Mouse (Mus musculus): Measurements from ENCODE around the gene Nsmce3. TPM values are rescaled to one million over a fixed set of nuclear protein-coding genes. Genes with fewer than 3 reads are reported as not detected.

Gene Nsmce3
- total and polyA plus RNA-seq, 3 experiments: 2.6 to 3.0 (median 2.9) TPM

GRCm38 (mm10) chr7:64874941-64875340, 2.1 kb upstream of the Nsmce3 start:
- 70% methylated on average over 4 of the region's 4 CpGs for WGBS
- H3K79me2 ChIP-seq (replicated peaks; ENCODE audit: control insufficient read depth, insufficient read depth, low read length): no peaks in the 10 kb centered on the region
- H3K36me3 ChIP-seq (ENCODE audit: control insufficient read depth, insufficient read depth, low read length): peaks cover 6% of the 10 kb centered on the region; the same call in 1 of the 2 replicates
- H3K4me3 ChIP-seq: no peak overlapping the region
- H3K27ac ChIP-seq: no peak overlapping the region
- no peaks in the 10 kb centered on the region for H3K27me3 ChIP-seq (ENCODE audit: control insufficient read depth, insufficient read depth, low read length)
- no peak for DNase-seq
- TF ChIP-seq CTCF (IDR thresholded peaks at IDR 0.05): no peak
- TF ChIP-seq POLR2A (IDR thresholded peaks at IDR 0.05; ENCODE audit: insufficient read depth, low read depth, low read length): no peak
- TF ChIP-seq EP300 (IDR thresholded peaks at IDR 0.05; ENCODE audit: insufficient read depth, low read depth, low read length): no peak
- no peak overlapping the region for H3K9ac ChIP-seq (ENCODE audit: low read depth, low read length)
- intact Hi-C loops (cut with DNase I): no loop called here
- H3K4me1 ChIP-seq (ENCODE audit: control insufficient read depth, insufficient read depth, low read length): peaks cover 7% of the 10 kb centered on the region; the same call in 1 of the 2 replicates

GRCm38 (mm10) chr7:64873266-64873665, 469 bp upstream of the Nsmce3 start:
- H3K9ac ChIP-seq (ENCODE audit: low read depth, low read length): 0 out of 2 replicates have a peak overlapping the region, but pooled peaks have one; percentile 19
- H3K4me3 ChIP-seq: peak overlapping the region; percentile 80
- intact Hi-C loops (cut with DNase I): no loop called here
- 37% methylated on average over 11 of the region's 11 CpGs for WGBS
- peak overlapping the region; percentile 89 for H3K27ac ChIP-seq
- peaks cover 6% of the 10 kb centered on the region; the same call in 1 of the 2 replicates for H3K36me3 ChIP-seq (ENCODE audit: control insufficient read depth, insufficient read depth, low read length)
- no peaks in the 10 kb centered on the region for H3K27me3 ChIP-seq (ENCODE audit: control insufficient read depth, insufficient read depth, low read length)
- H3K4me1 ChIP-seq (ENCODE audit: control insufficient read depth, insufficient read depth, low read length): peaks cover 7% of the 10 kb centered on the region; the same call in 1 of the 2 replicates
- TF ChIP-seq CTCF (IDR thresholded peaks at IDR 0.05) (no peak), EP300 (IDR thresholded peaks at IDR 0.05; ENCODE audit: insufficient read depth, low read depth, low read length) (no peak), POLR2A (IDR thresholded peaks at IDR 0.05; ENCODE audit: insufficient read depth, low read depth, low read length) (no peak)
- no peaks in the 10 kb centered on the region for H3K79me2 ChIP-seq (replicated peaks; ENCODE audit: control insufficient read depth, insufficient read depth, low read length)
- DNase-seq: peak in 1 of 2 experiments; percentile 24

- H3K9ac ChIP-seq (ENCODE audit: low read depth, low read length): peak overlapping the region; percentile 82
- intact Hi-C loops (cut with DNase I): no loop called here
Measured at GRCm38 (mm10) chr7:64871987-64872742, 632 bp downstream of the Nsmce3 start.

GRCm38 (mm10) chr7:64869549-64870065, 3.2 kb downstream of the Nsmce3 start:
- no peak overlapping the region for H3K9ac ChIP-seq (ENCODE audit: low read depth, low read length)
- peaks cover 6% of the 10 kb centered on the region; the same call in 1 of the 2 replicates for H3K36me3 ChIP-seq (ENCODE audit: control insufficient read depth, insufficient read depth, low read length)
- TF ChIP-seq CTCF (IDR thresholded peaks at IDR 0.05): no peak
- TF ChIP-seq POLR2A (IDR thresholded peaks at IDR 0.05; ENCODE audit: insufficient read depth, low read depth, low read length): no peak
- no peak for TF ChIP-seq EP300 (IDR thresholded peaks at IDR 0.05; ENCODE audit: insufficient read depth, low read depth, low read length)
- H3K4me3 ChIP-seq: no peak overlapping the region
- intact Hi-C loops (cut with DNase I): no loop called here
- DNase-seq: no peak
- H3K79me2 ChIP-seq (replicated peaks; ENCODE audit: control insufficient read depth, insufficient read depth, low read length): no peaks in the 10 kb centered on the region
- no peak overlapping the region for H3K27ac ChIP-seq
- WGBS: 85% methylated on average over 6 of the region's 6 CpGs
- H3K27me3 ChIP-seq (ENCODE audit: control insufficient read depth, insufficient read depth, low read length): no peaks in the 10 kb centered on the region
- peaks cover 7% of the 10 kb centered on the region; the same call in 1 of the 2 replicates for H3K4me1 ChIP-seq (ENCODE audit: control insufficient read depth, insufficient read depth, low read length)

More at GRCm38 (mm10) chr7:64871987-64872742, 632 bp downstream of the Nsmce3 start:
- Histone ChIP-seq H3K27ac (peak overlapping the region; percentile 89), H3K79me2 (replicated peaks; ENCODE audit: control insufficient read depth, insufficient read depth, low read length) (no peaks in the 10 kb centered on the region), H3K36me3 (ENCODE audit: control insufficient read depth, insufficient read depth, low read length) (peaks cover 6% of the 10 kb centered on the region; the same call in 1 of the 2 replicates), H3K4me3 (peak overlapping the region; percentile 80), H3K4me1 (ENCODE audit: control insufficient read depth, insufficient read depth, low read length) (peaks cover 7% of the 10 kb centered on the region; the same call in 1 of the 2 replicates), H3K27me3 (ENCODE audit: control insufficient read depth, insufficient read depth, low read length) (no peaks in the 10 kb centered on the region)
- no peak for DNase-seq
- TF ChIP-seq EP300 (IDR thresholded peaks at IDR 0.05; ENCODE audit: insufficient read depth, low read depth, low read length): no peak
- no peak for TF ChIP-seq CTCF (IDR thresholded peaks at IDR 0.05)
- TF ChIP-seq POLR2A (IDR thresholded peaks at IDR 0.05; ENCODE audit: insufficient read depth, low read depth, low read length): no peak
- whole genome bisulfite sequencing: 3% methylated on average over 33 of the region's 33 CpGs

GRCm38 (mm10) chr7:64863538-64863937, 9.3 kb downstream of the Nsmce3 start:
- Histone ChIP-seq H3K9ac (ENCODE audit: low read depth, low read length) (no peak overlapping the region), H3K36me3 (ENCODE audit: control insufficient read depth, insufficient read depth, low read length) (no peaks in the 10 kb centered on the region), H3K4me3 (no peak overlapping the region), H3K27me3 (ENCODE audit: control insufficient read depth, insufficient read depth, low read length) (no peaks in the 10 kb centered on the region), H3K27ac (no peak overlapping the region), H3K79me2 (replicated peaks; ENCODE audit: control insufficient read depth, insufficient read depth, low read length) (no peaks in the 10 kb centered on the region), H3K4me1 (ENCODE audit: control insufficient read depth, insufficient read depth, low read length) (no peaks in the 10 kb centered on the region)
- DNase-seq: no peak
- no peak for TF ChIP-seq CTCF (IDR thresholded peaks at IDR 0.05)
- TF ChIP-seq POLR2A (IDR thresholded peaks at IDR 0.05; ENCODE audit: insufficient read depth, low read depth, low read length): no peak
- TF ChIP-seq EP300 (IDR thresholded peaks at IDR 0.05; ENCODE audit: insufficient read depth, low read depth, low read length): no peak
- 75% methylated on average over 3 of the region's 3 CpGs for WGBS
- intact Hi-C loops (cut with DNase I): no loop called here

GRCm38 (mm10) chr7:64862978-64863377, 9.8 kb downstream of the Nsmce3 start:
- TF ChIP-seq EP300 (IDR thresholded peaks at IDR 0.05; ENCODE audit: insufficient read depth, low read depth, low read length): no peak
- intact Hi-C loops (cut with DNase I): no loop called here
- H3K79me2 ChIP-seq (replicated peaks; ENCODE audit: control insufficient read depth, insufficient read depth, low read length): no peaks in the 10 kb centered on the region
- no peaks in the 10 kb centered on the region for H3K27me3 ChIP-seq (ENCODE audit: control insufficient read depth, insufficient read depth, low read length)
- H3K4me1 ChIP-seq (ENCODE audit: control insufficient read depth, insufficient read depth, low read length): no peaks in the 10 kb centered on the region
- no peak overlapping the region for H3K9ac ChIP-seq (ENCODE audit: low read depth, low read length)
- no peaks in the 10 kb centered on the region for H3K36me3 ChIP-seq (ENCODE audit: control insufficient read depth, insufficient read depth, low read length)
- H3K27ac ChIP-seq: no peak overlapping the region
- no peak for DNase-seq
- WGBS: 66% methylated on average over 3 of the region's 3 CpGs
- no peak overlapping the region for H3K4me3 ChIP-seq

All from heart, adult 2 months (tissue).